Mouse (Mus musculus): Measurements from ENCODE around the gene Zfp53. TPM values are rescaled to one million over a fixed set of nuclear protein-coding genes. Genes with fewer than 3 reads are reported as not detected.

Zfp53 gene
- total RNA-seq, 1 experiment, result 5.9 TPM

GRCm38 (mm10) chr17:21509756-21510155 lies 21.0 kb downstream of the Zfp53 start:
- TF ChIP-seq HCFC1 (IDR thresholded peaks at IDR 0.05; ENCODE audit: borderline replicate concordance, insufficient read depth, low read length) (no peak), CHD2 (IDR thresholded peaks at IDR 0.05; ENCODE audit: low read depth, low read length) (no peak), MAFK (IDR thresholded peaks at IDR 0.05; ENCODE audit: insufficient read depth, low read depth, low read length) (no peak), ZNF384 (IDR thresholded peaks at IDR 0.05; ENCODE audit: low read depth, low read length) (no peak), ZC3H11A (IDR thresholded peaks at IDR 0.05; ENCODE audit: borderline replicate concordance, low read depth, low read length) (no peak)
- in situ Hi-C loops (cut with MboI; ENCODE audit: low sequenced_read_pairs in 2 of 2, unreplicated experiment in 2 of 2), result no loop called here
- Histone ChIP-seq H3K4me3 (ENCODE audit: insufficient read depth in 1 of 2, low read depth in 1 of 2, low read length in 2 of 2, poor library complexity in 1 of 2, severe bottlenecking in 1 of 2) (no peak overlapping the region), H3K4me1 (ENCODE audit: control insufficient read depth in 2 of 2, insufficient read depth in 2 of 2, low read length in 2 of 2, poor library complexity in 1 of 2) (no peaks in the 10 kb centered on the region), H3K9me3 (ENCODE audit: control insufficient read depth, insufficient read depth, low read depth, low read length) (peaks cover under 1% of the 10 kb centered on the region; the same call in 1 of the 2 replicates), H3K36me3 (ENCODE audit: control insufficient read depth, insufficient read depth, low read length, poor library complexity, severe bottlenecking) (peaks cover 6% of the 10 kb centered on the region), H3K9ac (ENCODE audit: insufficient read depth, low read depth, low read length, poor library complexity, severe bottlenecking) (no peak overlapping the region), H3K27ac (ENCODE audit: insufficient read depth, low read depth, low read length, poor library complexity, severe bottlenecking) (no peak overlapping the region)
- no peak for DNase-seq (ENCODE audit: low read depth, low spot score)

GRCm38 (mm10) chr17:21515403-21516105 lies 26.8 kb downstream of the Zfp53 start:
- H3K4me1 ChIP-seq (ENCODE audit: control insufficient read depth in 2 of 2, insufficient read depth in 2 of 2, low read length in 2 of 2, poor library complexity in 1 of 2), result peaks cover 0 to 3% of the 10 kb centered on the region in 2 experiments; a peak in 1 of 4 replicates
- no peak overlapping the region for H3K9ac ChIP-seq (ENCODE audit: insufficient read depth, low read depth, low read length, poor library complexity, severe bottlenecking)
- TF ChIP-seq ZC3H11A (IDR thresholded peaks at IDR 0.05; ENCODE audit: borderline replicate concordance, low read depth, low read length) (peak; percentile 53; the same call in 1 of the 2 replicates), ZNF384 (IDR thresholded peaks at IDR 0.05; ENCODE audit: low read depth, low read length) (peak; percentile 87), HCFC1 (IDR thresholded peaks at IDR 0.05; ENCODE audit: borderline replicate concordance, insufficient read depth, low read length) (no peak)
- DNase-seq (ENCODE audit: low read depth, low spot score), result peak; percentile 52
- H3K9me3 ChIP-seq (ENCODE audit: control insufficient read depth, insufficient read depth, low read depth, low read length), result peaks cover 3% of the 10 kb centered on the region; the same call in 1 of the 2 replicates
- H3K27ac ChIP-seq (ENCODE audit: insufficient read depth, low read depth, low read length, poor library complexity, severe bottlenecking), result no peak overlapping the region
- H3K36me3 ChIP-seq (ENCODE audit: control insufficient read depth, insufficient read depth, low read length, poor library complexity, severe bottlenecking), result no peaks in the 10 kb centered on the region; the same call in 1 of the 2 replicates
- peak overlapping the region in 1 of 2 experiments; percentile 72; a peak in 2 of 4 replicates for H3K4me3 ChIP-seq (ENCODE audit: insufficient read depth in 1 of 2, low read depth in 1 of 2, low read length in 2 of 2, poor library complexity in 1 of 2, severe bottlenecking in 1 of 2)
- in situ Hi-C loops (cut with MboI; ENCODE audit: low sequenced_read_pairs in 2 of 2, unreplicated experiment in 2 of 2), result no loop called here

- peak; percentile 42 for DNase-seq (ENCODE audit: low read depth, low spot score)
- H3K4me3 ChIP-seq (ENCODE audit: insufficient read depth in 1 of 2, low read depth in 1 of 2, low read length in 2 of 2, poor library complexity in 1 of 2, severe bottlenecking in 1 of 2), result peak overlapping the region; percentile 72 to 78
- TF ChIP-seq MAFK (IDR thresholded peaks at IDR 0.05; ENCODE audit: insufficient read depth, low read depth, low read length) (no peak), HCFC1 (IDR thresholded peaks at IDR 0.05; ENCODE audit: borderline replicate concordance, insufficient read depth, low read length) (0 out of 2 replicates have a peak, but pooled peaks have one; percentile 50)
- peak overlapping the region; percentile 92 for H3K9ac ChIP-seq (ENCODE audit: insufficient read depth, low read depth, low read length, poor library complexity, severe bottlenecking)
- peaks cover 0 to 3% of the 10 kb centered on the region in 2 experiments; a peak in 1 of 4 replicates for H3K4me1 ChIP-seq (ENCODE audit: control insufficient read depth in 2 of 2, insufficient read depth in 2 of 2, low read length in 2 of 2, poor library complexity in 1 of 2)
- H3K36me3 ChIP-seq (ENCODE audit: control insufficient read depth, insufficient read depth, low read length, poor library complexity, severe bottlenecking), result no peaks in the 10 kb centered on the region; the same call in 1 of the 2 replicates
- H3K27ac ChIP-seq (ENCODE audit: insufficient read depth, low read depth, low read length, poor library complexity, severe bottlenecking), result peak overlapping the region; percentile 85
- peaks cover 3% of the 10 kb centered on the region; the same call in 1 of the 2 replicates for H3K9me3 ChIP-seq (ENCODE audit: control insufficient read depth, insufficient read depth, low read depth, low read length)
- in situ Hi-C loops (cut with MboI; ENCODE audit: low sequenced_read_pairs in 2 of 2, unreplicated experiment in 2 of 2), result no loop called here
Observed at GRCm38 (mm10) chr17:21516201-21517129, 27.7 kb downstream of the Zfp53 start.

- in situ Hi-C loops (cut with MboI; ENCODE audit: low sequenced_read_pairs in 2 of 2, unreplicated experiment in 2 of 2), result no loop called here
- Histone ChIP-seq H3K4me1 (ENCODE audit: control insufficient read depth in 2 of 2, insufficient read depth in 2 of 2, low read length in 2 of 2, poor library complexity in 1 of 2) (peaks cover 0 to 3% of the 10 kb centered on the region in 2 experiments; a peak in 1 of 4 replicates), H3K27ac (ENCODE audit: insufficient read depth, low read depth, low read length, poor library complexity, severe bottlenecking) (no peak overlapping the region; the same call in 1 of the 2 replicates), H3K9ac (ENCODE audit: insufficient read depth, low read depth, low read length, poor library complexity, severe bottlenecking) (peak overlapping the region; percentile 92; the same call in 1 of the 2 replicates), H3K36me3 (ENCODE audit: control insufficient read depth, insufficient read depth, low read length, poor library complexity, severe bottlenecking) (no peaks in the 10 kb centered on the region), H3K4me3 (ENCODE audit: insufficient read depth in 1 of 2, low read depth in 1 of 2, low read length in 2 of 2, poor library complexity in 1 of 2, severe bottlenecking in 1 of 2) (peak overlapping the region; percentile 72 to 78; a peak in 3 of 4 replicates), H3K9me3 (ENCODE audit: control insufficient read depth, insufficient read depth, low read depth, low read length) (peaks cover 3% of the 10 kb centered on the region; the same call in 1 of the 2 replicates)
- no peak for DNase-seq (ENCODE audit: low read depth, low spot score)
- no peak for TF ChIP-seq HCFC1 (IDR thresholded peaks at IDR 0.05; ENCODE audit: borderline replicate concordance, insufficient read depth, low read length)
- TF ChIP-seq CHD2 (IDR thresholded peaks at IDR 0.05; ENCODE audit: low read depth, low read length), result no peak
- TF ChIP-seq ZNF384 (IDR thresholded peaks at IDR 0.05; ENCODE audit: low read depth, low read length), result peak; percentile 82
Observed at GRCm38 (mm10) chr17:21517130-21517671, 28.4 kb downstream of the Zfp53 start.

Data from ES-E14 (cell line).